Mouse (Mus musculus) spleen, adult 2 months (tissue): Measurements from ENCODE around the gene Rpa1.

Experiments used
- CTCF ChIP-seq: fragments of 200-500 bp; IDR thresholded peaks from 2 replicates; pipeline ENCODE4 v1.5.1; 2011; ENCODE audit warnings: mild to moderate bottlenecking, inconsistent platforms; ENCODE audit not compliant: insufficient read depth, insufficient read length, insufficient replicate concordance; ENCODE audit errors: extremely low read depth
- POLR2A ChIP-seq: fragments of 200-500 bp; IDR thresholded peaks from 2 replicates; pipeline ENCODE4 v1.6.1; 2011; ENCODE audit warnings: low read depth, low read length, inconsistent platforms

- no peak for TF ChIP-seq CTCF
- no peak for TF ChIP-seq POLR2A
Measured at GRCm38 (mm10) chr11:75279342-75280065, 68.6 kb downstream of the Rpa1 start.
